Mouse (Mus musculus): ENCODE measurements around the gene Cdh13. TPM values are rescaled to one million over a fixed set of nuclear protein-coding genes. Genes with fewer than 3 reads are reported as not detected.

Cdh13 gene
- total RNA-seq, 2 experiments from 2014 or later: 68.9 to 69.9 TPM

- DNase-seq (ENCODE audit: low spot score in 2 of 2): no peak
Observed at GRCm38 (mm10) chr8:118290266-118290665, 6.7 kb downstream of the Cdh13 start.

- DNase-seq (ENCODE audit: low spot score in 2 of 2): no peak
Observed at GRCm38 (mm10) chr8:118296477-118296876, 12.9 kb downstream of the Cdh13 start.

- DNase-seq (ENCODE audit: low spot score in 2 of 2): no peak
Observed at GRCm38 (mm10) chr8:118306957-118307356, 23.4 kb downstream of the Cdh13 start.

GRCm38 (mm10) chr8:118309106-118309505 lies 25.6 kb downstream of the Cdh13 start:
- no peak for DNase-seq (ENCODE audit: low spot score in 2 of 2)

GRCm38 (mm10) chr8:118313426-118314187 lies 30.1 kb downstream of the Cdh13 start:
- DNase-seq (ENCODE audit: low spot score in 2 of 2): no peak

- no peak for DNase-seq (ENCODE audit: low spot score in 2 of 2)
Observed at GRCm38 (mm10) chr8:118314188-118314563, 30.6 kb downstream of the Cdh13 start.

- DNase-seq (ENCODE audit: low spot score in 2 of 2): no peak
Observed at GRCm38 (mm10) chr8:118314932-118315331, 31.4 kb downstream of the Cdh13 start.

GRCm38 (mm10) chr8:118316440-118316839 lies 32.9 kb downstream of the Cdh13 start:
- DNase-seq (ENCODE audit: low spot score in 2 of 2): no peak

GRCm38 (mm10) chr8:118320566-118320965 lies 37.0 kb downstream of the Cdh13 start:
- DNase-seq (ENCODE audit: low spot score in 2 of 2): peak; percentile 16 to 51

GRCm38 (mm10) chr8:118323421-118323820 lies 39.9 kb downstream of the Cdh13 start:
- no peak for DNase-seq (ENCODE audit: low spot score in 2 of 2)

GRCm38 (mm10) chr8:118334933-118335332 lies 51.4 kb downstream of the Cdh13 start:
- DNase-seq (ENCODE audit: low spot score in 2 of 2): no peak

- no peak for DNase-seq (ENCODE audit: low spot score in 2 of 2)
Observed at GRCm38 (mm10) chr8:118339711-118340110, 56.2 kb downstream of the Cdh13 start.

- DNase-seq (ENCODE audit: low spot score in 2 of 2): peak; percentile 20 to 46
Observed at GRCm38 (mm10) chr8:118343267-118343666, 59.7 kb downstream of the Cdh13 start.

GRCm38 (mm10) chr8:118348710-118349489 lies 65.4 kb downstream of the Cdh13 start:
- no peak for DNase-seq (ENCODE audit: low spot score in 2 of 2)

GRCm38 (mm10) chr8:118350136-118350535 lies 66.6 kb downstream of the Cdh13 start:
- DNase-seq (ENCODE audit: low spot score in 2 of 2): no peak

GRCm38 (mm10) chr8:118353022-118353421 lies 69.5 kb downstream of the Cdh13 start:
- DNase-seq (ENCODE audit: low spot score in 2 of 2): peak; percentile 14 to 44

- DNase-seq (ENCODE audit: low spot score in 2 of 2): peak in 1 of 2 experiments; percentile 7
Observed at GRCm38 (mm10) chr8:118357067-118357466, 73.5 kb downstream of the Cdh13 start.

- DNase-seq (ENCODE audit: low spot score in 2 of 2): peak; percentile 26 to 65
Observed at GRCm38 (mm10) chr8:118357596-118357995, 74.1 kb downstream of the Cdh13 start.

- no peak for DNase-seq (ENCODE audit: low spot score in 2 of 2)
Observed at GRCm38 (mm10) chr8:118363781-118364180, 80.2 kb downstream of the Cdh13 start.

- DNase-seq (ENCODE audit: low spot score in 2 of 2): no peak
Observed at GRCm38 (mm10) chr8:118373092-118373491, 89.6 kb downstream of the Cdh13 start.

GRCm38 (mm10) chr8:118374738-118375137 lies 91.2 kb downstream of the Cdh13 start:
- DNase-seq (ENCODE audit: low spot score in 2 of 2): peak; percentile 18 to 26

GRCm38 (mm10) chr8:118376791-118377190 lies 93.3 kb downstream of the Cdh13 start:
- no peak for DNase-seq (ENCODE audit: low spot score in 2 of 2)

Data from left cerebral cortex, adult 18-20 months (tissue).